Mouse (Mus musculus) layer of hippocampus, postnatal 25 days (tissue): ENCODE results near the gene Phgr1. TPM values are rescaled to one million over a fixed set of nuclear protein-coding genes. Genes with fewer than 3 reads are reported as not detected.

Source experiments
- DNase-seq, 2 experiments: peaks; one replicate each; pipeline ENCODE4 v3.0.0; 2022; ENCODE audit warnings: mixed read lengths in 2 of 2, low spot score in 1 of 2; ENCODE audit errors: extremely low spot score in 1 of 2
- total RNA-seq, 2 experiments: library from RNA; stranded (reverse); gene quantifications; 2 replicates each; pipeline ENCODE4 v1.2.3; 2021

Phgr1 gene
- total RNA-seq, 2 experiments from 2014 or later = not detected

DNA sequence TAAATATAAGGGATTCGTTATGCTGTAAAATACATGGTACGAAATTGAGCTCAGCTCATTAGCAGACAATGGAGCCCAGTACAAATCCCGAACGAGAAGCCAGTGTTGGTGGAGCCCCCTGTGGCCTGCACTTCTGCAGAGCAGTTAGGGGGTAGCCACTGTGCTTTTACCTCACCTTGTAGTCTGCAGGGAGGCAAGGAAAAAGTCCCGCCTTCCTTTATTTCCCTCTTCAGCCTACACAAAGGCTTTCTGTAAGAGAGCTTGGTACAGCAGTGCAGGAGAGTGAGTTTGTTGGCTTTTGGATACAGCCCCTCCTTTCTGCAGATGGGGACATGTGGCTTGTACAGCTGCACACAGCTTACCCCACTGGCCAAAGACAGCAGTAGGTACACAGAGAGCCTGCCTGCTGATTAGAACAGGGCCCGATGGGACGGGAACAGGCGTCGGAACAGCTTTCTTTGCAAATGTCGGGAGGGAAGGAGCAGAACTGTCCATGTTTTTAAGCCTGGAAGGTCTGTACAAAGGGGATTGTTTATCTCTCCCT lies 23.2 kb upstream of the Phgr1 start:
- no peak for DNase-seq

GRCm38 (mm10) chr2:118750476-118750875 lies 22.1 kb upstream of the Phgr1 start:
- DNase-seq = no peak

DNA sequence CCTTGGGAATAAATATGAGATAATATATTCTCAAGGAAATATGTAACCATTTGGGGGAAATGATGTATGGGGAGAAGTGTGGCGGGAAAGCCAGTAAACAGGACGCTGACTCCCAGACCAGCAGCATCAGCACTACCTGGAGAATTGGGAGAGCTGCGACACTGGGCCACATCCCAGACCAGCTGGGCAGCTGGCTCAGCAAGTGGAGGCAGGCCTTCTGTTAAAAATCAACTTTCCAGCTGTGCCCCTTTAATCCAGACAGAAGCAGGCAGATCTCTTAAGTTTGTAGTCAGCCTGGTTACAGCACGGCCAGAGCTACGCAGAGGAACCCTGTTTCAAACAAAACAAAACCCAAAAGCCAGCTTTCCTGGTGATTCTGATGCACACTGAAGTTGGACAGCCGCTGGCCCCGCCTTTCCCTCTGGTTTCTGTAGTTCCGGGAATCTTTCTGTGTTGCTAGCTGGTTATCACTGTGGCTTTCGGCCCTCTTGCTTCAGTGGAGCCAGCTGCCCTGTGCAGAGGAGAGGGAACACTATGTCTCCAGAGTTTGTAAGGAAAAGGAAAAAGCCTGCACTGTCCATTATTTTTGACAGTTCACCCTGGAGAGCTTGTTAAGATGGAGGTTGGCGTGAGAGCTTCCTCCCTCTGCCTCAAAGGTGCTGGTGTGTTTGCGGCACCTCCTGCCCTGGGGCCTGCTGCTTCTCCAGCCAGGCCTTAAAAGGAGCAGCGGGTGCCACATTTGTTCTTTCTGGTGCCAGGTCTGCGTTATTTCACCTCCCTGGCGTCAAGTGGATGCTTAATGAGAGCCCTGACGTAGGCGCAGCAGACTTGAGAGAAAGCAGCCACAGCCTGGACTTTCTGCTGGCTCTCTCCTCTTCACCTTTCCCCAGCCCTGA lies 20.4 kb upstream of the Phgr1 start:
- DNase-seq = no peak

DNA sequence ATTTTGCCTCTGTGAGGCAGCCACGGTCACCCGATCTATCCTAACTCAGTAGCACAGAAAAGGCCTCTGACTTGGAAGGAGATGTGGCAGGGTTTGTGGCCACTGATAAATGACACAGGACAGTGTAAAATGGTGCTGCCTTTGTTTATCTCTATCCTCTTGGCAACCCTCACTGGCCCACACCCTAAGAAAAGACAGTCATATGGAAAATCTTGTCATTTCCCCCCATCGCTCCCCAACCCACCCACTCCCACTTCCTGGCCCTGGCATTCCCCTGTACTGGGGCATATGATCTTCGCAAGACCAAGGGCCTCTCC lies 19.8 kb upstream of the Phgr1 start:
- no peak for DNase-seq

DNA sequence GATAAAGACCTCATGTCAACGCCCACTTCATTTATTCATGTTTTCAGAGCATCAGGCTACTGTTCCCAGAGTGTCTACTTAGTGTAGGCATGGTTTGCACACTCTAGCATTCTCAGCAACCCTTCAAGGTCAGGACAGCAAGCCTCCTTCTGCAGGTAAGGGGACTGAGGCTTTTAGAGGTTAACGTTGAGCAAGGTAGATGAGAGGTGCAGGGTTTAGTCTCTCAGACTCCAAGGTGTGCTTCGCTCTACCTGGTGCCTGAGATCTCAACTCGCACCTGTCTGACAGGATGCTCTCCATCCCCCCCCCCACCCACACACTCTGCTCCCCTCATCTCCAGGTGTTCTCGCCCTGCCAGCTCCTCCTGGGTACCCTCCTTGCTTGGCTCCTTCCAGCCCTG lies 18.4 kb upstream of the Phgr1 start:
- no peak for DNase-seq

DNA sequence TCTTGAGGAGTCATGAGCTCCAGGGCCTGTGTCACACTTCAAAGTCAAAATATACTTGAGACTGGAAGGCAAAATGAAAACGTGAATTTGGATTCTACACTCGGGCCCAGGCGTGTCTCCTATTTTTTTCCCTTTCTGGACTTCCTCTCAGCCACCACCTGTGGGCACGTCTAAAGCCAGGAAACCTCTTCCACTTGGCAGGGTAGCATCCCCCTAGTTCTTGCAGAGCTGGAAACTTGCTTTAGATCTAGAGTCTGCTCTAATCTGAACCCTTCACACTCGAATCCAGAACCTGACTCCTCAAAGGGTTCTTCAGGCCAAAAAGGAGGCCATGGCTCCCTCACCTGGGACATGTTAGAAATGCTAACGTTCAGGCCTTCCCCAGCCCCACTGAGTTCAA lies 17.2 kb upstream of the Phgr1 start:
- DNase-seq = no peak

DNA sequence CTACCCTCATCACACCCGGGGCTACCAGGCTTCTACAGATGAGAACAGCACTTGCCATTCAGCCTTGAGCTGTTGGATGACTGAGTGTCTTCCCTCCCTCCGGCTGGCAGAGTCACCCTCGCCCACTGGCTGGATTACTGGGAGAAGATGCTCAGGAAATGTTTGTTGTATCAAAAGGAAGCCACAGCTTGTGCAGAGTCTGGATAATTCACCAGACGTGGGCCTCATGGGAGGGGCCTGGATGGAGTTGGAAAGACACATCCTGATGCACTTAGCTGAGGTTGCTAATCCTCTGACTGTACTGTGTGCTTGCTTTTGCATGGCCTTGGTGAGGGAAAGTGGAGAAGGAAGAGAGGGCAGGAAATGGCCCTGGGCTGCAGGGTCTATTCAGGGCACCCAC lies 16.5 kb upstream of the Phgr1 start:
- DNase-seq = no peak

DNA sequence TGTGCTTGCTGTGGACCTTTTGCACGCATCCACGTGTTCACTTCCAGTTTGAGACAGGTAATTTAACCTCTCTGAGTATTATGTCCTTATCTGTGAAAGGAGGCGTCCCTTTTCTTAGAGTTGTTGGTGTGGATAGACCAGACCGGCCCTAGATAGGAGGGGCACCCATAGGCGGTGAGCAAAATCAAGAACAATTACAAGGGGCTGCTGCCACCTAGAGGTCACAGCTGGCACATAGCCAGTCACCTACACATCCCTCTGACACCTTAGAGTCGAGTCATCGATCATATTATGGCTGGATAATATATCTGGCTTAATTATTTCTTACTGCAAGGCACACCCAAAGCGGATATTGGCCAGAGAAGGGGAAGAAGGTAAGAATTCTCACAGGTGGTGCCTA lies 12.7 kb upstream of the Phgr1 start:
- DNase-seq = peak in 1 of 2 experiments; percentile 54

DNA sequence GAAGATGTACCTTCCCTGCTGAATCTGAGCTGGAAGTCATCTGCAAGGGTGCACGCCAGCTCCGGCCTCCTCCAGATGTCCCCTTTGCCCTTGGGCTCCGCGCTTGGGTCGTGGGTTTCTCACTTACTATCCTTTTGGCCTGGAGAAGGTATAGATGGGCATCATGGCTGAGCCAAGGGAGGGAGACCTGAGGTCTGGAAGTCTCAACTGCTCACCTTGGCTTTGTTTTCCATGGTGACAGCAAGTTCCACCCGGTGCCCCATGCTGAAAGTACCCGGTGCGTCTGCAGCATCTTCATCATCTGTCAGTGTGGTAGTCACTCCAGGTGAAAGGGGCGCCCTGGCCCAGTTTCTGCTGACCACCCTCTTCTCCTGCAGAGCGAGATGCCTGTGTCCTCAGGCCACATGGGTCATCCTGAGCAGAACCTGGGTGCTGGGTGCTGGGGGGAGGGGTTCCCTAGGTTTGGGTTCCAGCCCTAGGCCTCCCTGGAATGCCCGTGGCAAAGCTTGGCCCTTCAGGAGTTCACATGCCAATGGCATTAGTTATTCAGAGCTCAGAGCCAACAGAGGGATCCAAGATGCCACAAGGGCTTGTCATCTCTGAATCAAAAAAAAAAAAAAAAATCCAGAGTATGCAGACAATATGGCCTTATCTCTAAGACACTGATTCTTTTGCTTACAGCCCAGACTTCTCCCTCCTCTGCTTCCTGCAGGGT lies 12.1 kb upstream of the Phgr1 start:
- no peak for DNase-seq

GRCm38 (mm10) chr2:118761358-118761757 lies 11.2 kb upstream of the Phgr1 start:
- DNase-seq = no peak

- DNase-seq = peak; percentile 75 to 80
Observed at GRCm38 (mm10) chr2:118761906-118762783, 10.4 kb upstream of the Phgr1 start, which contains the start of gene Ccdc9b. Gene Ccdc9b, minus strand, starts transcription at chr2:118762661.

GRCm38 (mm10) chr2:118762784-118763148 lies 9.8 kb upstream of the Phgr1 start:
- DNase-seq = no peak

DNA sequence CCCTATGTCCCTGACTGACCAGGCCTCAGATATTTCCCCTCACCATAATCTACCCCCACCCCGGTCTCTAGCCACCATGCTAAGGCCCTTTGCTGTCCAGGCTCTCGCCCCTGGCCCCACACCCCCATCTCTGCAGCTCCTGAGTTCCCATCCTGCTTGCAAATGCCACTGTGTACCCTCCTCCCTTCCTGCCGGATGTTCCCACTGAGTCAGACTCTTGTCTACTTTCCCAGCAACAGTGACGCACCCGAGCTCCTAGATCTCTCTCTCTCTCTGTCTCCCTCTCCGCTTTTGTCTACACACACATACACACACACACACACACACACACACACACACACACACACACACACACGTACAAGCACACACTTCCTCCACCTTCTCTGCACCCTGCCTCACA lies 9.1 kb upstream of the Phgr1 start:
- DNase-seq = peak in 1 of 2 experiments; percentile 29

GRCm38 (mm10) chr2:118764094-118764831 lies 8.3 kb upstream of the Phgr1 start:
- DNase-seq = no peak

GRCm38 (mm10) chr2:118764875-118765274 lies 7.7 kb upstream of the Phgr1 start:
- DNase-seq = no peak

- no peak for DNase-seq
Observed at GRCm38 (mm10) chr2:118766041-118767033, 6.2 kb upstream of the Phgr1 start.

GRCm38 (mm10) chr2:118774536-118774935 lies 2.0 kb downstream of the Phgr1 start:
- DNase-seq = no peak

GRCm38 (mm10) chr2:118775396-118775795 lies 2.8 kb downstream of the Phgr1 start:
- no peak for DNase-seq

DNA sequence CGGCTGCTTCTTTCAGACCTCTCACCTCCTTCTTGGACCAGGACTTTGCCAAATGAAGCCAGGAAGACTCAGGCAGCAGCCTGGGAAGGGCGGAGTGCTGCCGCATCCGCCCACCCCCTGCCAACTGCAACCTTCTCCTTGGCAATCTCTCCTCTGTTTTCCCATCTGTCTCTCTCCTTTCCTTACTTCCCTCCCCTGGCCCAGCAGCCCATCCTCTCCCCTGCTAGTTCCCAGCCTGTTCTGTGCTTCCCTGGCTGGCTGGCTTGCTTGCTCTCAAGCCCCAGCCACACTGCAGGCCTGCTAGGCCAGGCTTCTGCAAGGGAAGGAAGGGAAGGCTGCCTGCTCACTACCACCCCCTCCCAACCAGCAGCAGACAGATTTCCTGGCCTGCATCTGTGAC lies 3.3 kb downstream of the Phgr1 start:
- DNase-seq = peak in 1 of 2 experiments; percentile 38
